Mouse (Mus musculus) lung, embryonic 16.5 days (tissue): ENCODE results near the gene Eva1b. TPM values are rescaled to one million over a fixed set of nuclear protein-coding genes. Genes with fewer than 3 reads are reported as not detected.

Experiments
- ATAC-seq: fragments of 200-750 bp; cut with Nextera tagmentation; 2 replicates; pipeline ENCODE4 v1.8.0; 2017; ENCODE audit warnings: low read depth, mild to moderate bottlenecking, moderate library complexity
- H3K27ac ChIP-seq: fragments of 300-500 bp; sonication (generic); 2 replicates; pipeline ENCODE4 v1.5.1; 2014; ENCODE audit warnings: mild to moderate bottlenecking, control low read depth, low read length
- H3K27me3 ChIP-seq: fragments of 300-500 bp; sonication (generic); 2 replicates; pipeline ENCODE4 v1.6.1; 2014; ENCODE audit warnings: low read depth, low read length, mixed read lengths; ENCODE audit not compliant: control insufficient read depth, insufficient read depth
- H3K36me3 ChIP-seq: fragments of 300-500 bp; sonication (generic); 2 replicates; pipeline ENCODE4 v1.6.1; 2014; ENCODE audit warnings: low read length; ENCODE audit not compliant: control insufficient read depth, insufficient read depth
- H3K4me1 ChIP-seq: fragments of 300-500 bp; sonication (generic); replicated peaks from 2 replicates; pipeline ENCODE4 v1.6.1; 2014; ENCODE audit warnings: low read length, mixed read lengths; ENCODE audit not compliant: control insufficient read depth, insufficient read depth
- H3K4me2 ChIP-seq: fragments of 300-500 bp; sonication (generic); 2 replicates; pipeline ENCODE4 v1.6.1; 2014; ENCODE audit warnings: low read depth, low read length, control low read depth
- H3K4me3 ChIP-seq: fragments of 300-500 bp; sonication (generic); 2 replicates; pipeline ENCODE4 v1.5.1; 2014; ENCODE audit warnings: mild to moderate bottlenecking, low read length, control low read depth
- H3K9ac ChIP-seq: fragments of 300-500 bp; sonication (generic); 2 replicates; pipeline ENCODE4 v1.6.1; 2014; ENCODE audit warnings: low read length, control low read depth
- H3K9me3 ChIP-seq: fragments of 300-500 bp; sonication (generic); 2 replicates; pipeline ENCODE4 v1.6.1; 2016; ENCODE audit warnings: low read length; ENCODE audit not compliant: control insufficient read depth
- WGBS: fragments of 180-500 bp; shearing (Covaris S2); extraction: QIAGEN DNeasy Blood & Tissue Kit; methylation state at CpG from one replicate; pipeline ENCODE4 v1.1.7; 2014; 5-methylcytosine and 5-hydroxymethylcytosine counted together
- polyA plus RNA-seq: library from polyadenylated mRNA; unstranded; fragments of >200 nt; fragmentation: Nextera tagmentation; extraction: Ambion mirVana; gene quantifications from 2 replicates; pipeline ENCODE4 v1.2.1, GENCODE M21; 2015

Gene Eva1b
- polyA plus RNA-seq = 98.0 and 108 TPM in 2 replicates

- Histone ChIP-seq H3K27ac (peak within 1 kb of the TSS; percentile 98), H3K4me2 (peak within 1 kb of the TSS; percentile 86), H3K4me3 (peak within 1 kb of the TSS; percentile 82), H3K9ac (peak within 1 kb of the TSS; percentile 90), H3K27me3 (no peaks in the 10 kb centered on the region), H3K9me3 (no peaks in the 10 kb centered on the region), H3K4me1 (peaks cover 52% of the 10 kb centered on the region), H3K36me3 (peaks cover 9% of the 10 kb centered on the region)
- peak; percentile 84 for ATAC-seq
- 4% methylated on average over 17 of the region's 24 CpGs for WGBS
Measured at GRCm38 (mm10) chr4:126147533-126148160, at the start of gene Eva1b. TSS of gene Eva1b (plus strand) at chr4:126147744.

GRCm38 (mm10) chr4:126099365-126099764, 48.2 kb upstream of the Eva1b start:
- no peak overlapping the region for H3K27ac ChIP-seq
- H3K4me1 ChIP-seq = peaks cover 12% of the 10 kb centered on the region
- H3K27me3 ChIP-seq = no peaks in the 10 kb centered on the region
- peaks cover 4% of the 10 kb centered on the region; the same call in 1 of the 2 replicates for H3K36me3 ChIP-seq
- H3K9ac ChIP-seq = no peak overlapping the region
- ATAC-seq = no peak
- no peaks in the 10 kb centered on the region for H3K9me3 ChIP-seq
- H3K4me2 ChIP-seq = no peak overlapping the region
- 90% methylated on average over 3 of the region's 3 CpGs for WGBS
- no peak overlapping the region for H3K4me3 ChIP-seq

- WGBS = 82% methylated on average over 3 of the region's 3 CpGs
- no peaks in the 10 kb centered on the region for H3K9me3 ChIP-seq
- no peak overlapping the region for H3K4me3 ChIP-seq
- H3K9ac ChIP-seq = no peak overlapping the region
- H3K4me2 ChIP-seq = no peak overlapping the region
- H3K36me3 ChIP-seq = peaks cover 4% of the 10 kb centered on the region; the same call in 1 of the 2 replicates
- no peaks in the 10 kb centered on the region for H3K27me3 ChIP-seq
- H3K27ac ChIP-seq = no peak overlapping the region
- peaks cover 23% of the 10 kb centered on the region for H3K4me1 ChIP-seq
- no peak for ATAC-seq
Measured at GRCm38 (mm10) chr4:126100764-126101163, 46.8 kb upstream of the Eva1b start.

- no peaks in the 10 kb centered on the region for H3K27me3 ChIP-seq
- peaks cover 4% of the 10 kb centered on the region; the same call in 1 of the 2 replicates for H3K36me3 ChIP-seq
- peak overlapping the region; percentile 29; the same call in 1 of the 2 replicates for H3K9ac ChIP-seq
- WGBS = 41% methylated on average over 7 of the region's 7 CpGs
- H3K4me2 ChIP-seq = peak overlapping the region; percentile 85
- H3K9me3 ChIP-seq = no peaks in the 10 kb centered on the region
- no peak overlapping the region for H3K4me3 ChIP-seq
- peak overlapping the region; percentile 95 for H3K27ac ChIP-seq
- no peak for ATAC-seq
- peaks cover 23% of the 10 kb centered on the region for H3K4me1 ChIP-seq
Measured at GRCm38 (mm10) chr4:126102061-126102841, 45.3 kb upstream of the Eva1b start.

GRCm38 (mm10) chr4:126103057-126103581, 44.4 kb upstream of the Eva1b start:
- H3K9ac ChIP-seq = peak overlapping the region; percentile 29
- WGBS = under 1% methylated on average over 15 of the region's 15 CpGs

GRCm38 (mm10) chr4:126103590-126104068, 43.9 kb upstream of the Eva1b start, which contains the start of gene Stk40:
TSS of gene Stk40 (plus strand) at chr4:126103957.
- under 1% methylated on average over 29 of the region's 34 CpGs for WGBS
- Histone ChIP-seq H3K4me1 (peaks cover 32% of the 10 kb centered on the region), H3K4me2 (peak within 1 kb of the TSS; percentile 85), H3K36me3 (no peaks in the 10 kb centered on the region), H3K27ac (peak within 1 kb of the TSS; percentile 95), H3K9me3 (no peaks in the 10 kb centered on the region), H3K9ac (peak within 1 kb of the TSS; percentile 87), H3K4me3 (peak within 1 kb of the TSS; percentile 85), H3K27me3 (no peaks in the 10 kb centered on the region)
- peak; percentile 96 for ATAC-seq

More at GRCm38 (mm10) chr4:126103057-126103581, 44.4 kb upstream of the Eva1b start:
- Histone ChIP-seq H3K4me3 (peak overlapping the region; percentile 85), H3K27me3 (no peaks in the 10 kb centered on the region), H3K36me3 (peaks cover 1% of the 10 kb centered on the region; the same call in 1 of the 2 replicates), H3K4me2 (peak overlapping the region; percentile 85), H3K27ac (peak overlapping the region; percentile 95), H3K4me1 (peaks cover 27% of the 10 kb centered on the region), H3K9me3 (no peaks in the 10 kb centered on the region)
- peak; percentile 80 for ATAC-seq

- Histone ChIP-seq H3K4me1 (peaks cover 41% of the 10 kb centered on the region), H3K36me3 (no peaks in the 10 kb centered on the region), H3K27me3 (no peaks in the 10 kb centered on the region), H3K9ac (peak overlapping the region; percentile 87), H3K4me2 (peak overlapping the region; percentile 76), H3K9me3 (no peaks in the 10 kb centered on the region), H3K27ac (peak overlapping the region; percentile 69), H3K4me3 (peak overlapping the region; percentile 85)
- peak; percentile 6 for ATAC-seq
- WGBS = 2% methylated on average over 34 of the region's 34 CpGs
Measured at GRCm38 (mm10) chr4:126104261-126105075, 43.1 kb upstream of the Eva1b start.

GRCm38 (mm10) chr4:126105131-126105783, 42.3 kb upstream of the Eva1b start:
- H3K4me2 ChIP-seq = peak overlapping the region; percentile 76
- peaks cover 49% of the 10 kb centered on the region for H3K4me1 ChIP-seq
- H3K9me3 ChIP-seq = no peaks in the 10 kb centered on the region
- no peak overlapping the region for H3K27ac ChIP-seq
- H3K9ac ChIP-seq = no peak overlapping the region
- H3K27me3 ChIP-seq = no peaks in the 10 kb centered on the region
- WGBS = 53% methylated on average over 7 of the region's 7 CpGs
- H3K4me3 ChIP-seq = peak overlapping the region; percentile 85
- H3K36me3 ChIP-seq = no peaks in the 10 kb centered on the region
- no peak for ATAC-seq
